Mouse (Mus musculus) liver, adult 2 months (tissue): Measurements from ENCODE around the gene Cdk6.

Source experiments
- CTCF ChIP-seq: fragments of 200-500 bp; IDR thresholded peaks from 2 replicates; pipeline ENCODE4 v1.5.1; 2011; ENCODE audit warnings: low read depth, low read length, control low read depth
- POLR2A ChIP-seq: fragments of 200-500 bp; IDR thresholded peaks from 2 replicates; pipeline ENCODE4 v1.6.1; 2011; ENCODE audit warnings: low read length, control low read depth; ENCODE audit not compliant: insufficient read depth; ENCODE audit errors: extremely low read depth

DNA sequence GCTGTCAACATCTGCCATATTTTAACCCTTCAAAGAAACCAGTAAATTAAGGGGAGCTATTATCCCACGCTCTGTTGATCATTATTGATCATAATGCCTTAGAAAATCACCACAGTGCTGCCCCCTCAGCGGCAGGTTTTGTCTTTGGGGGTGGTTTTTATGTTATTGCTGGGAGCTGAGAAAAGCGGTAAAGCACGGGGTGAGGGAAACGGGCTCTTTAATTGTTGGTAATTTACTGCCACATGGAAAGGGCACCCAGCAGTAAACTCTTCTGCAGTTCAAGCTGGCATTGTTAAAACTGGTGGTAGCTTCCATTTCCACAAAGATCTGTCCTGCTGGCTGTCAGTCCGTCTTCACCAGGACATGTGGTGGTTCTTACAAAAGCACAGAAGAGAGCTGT lies 64.2 kb downstream of the Cdk6 start:
- TF ChIP-seq POLR2A (no peak), CTCF (no peak)
